Mouse (Mus musculus) forebrain, embryonic 14.5 days (tissue): Measurements from ENCODE around the gene Maco1. TPM values are rescaled to one million over a fixed set of nuclear protein-coding genes. Genes with fewer than 3 reads are reported as not detected.

Source experiments
- ATAC-seq: fragments of 200-750 bp; cut with Nextera tagmentation; 2 replicates; pipeline ENCODE4 v1.8.0; 2017; ENCODE audit warnings: mild to moderate bottlenecking, moderate library complexity
- DNase-seq: peaks from one replicate; pipeline ENCODE4 v3.0.0-alpha.2; 2015; ENCODE audit warnings: low spot score
- H3K27ac ChIP-seq: fragments of 300-500 bp; sonication (generic); 2 replicates; pipeline ENCODE4 v1.5.1; 2014; ENCODE audit warnings: low read depth, mild to moderate bottlenecking, control low read depth, low read length, moderate library complexity
- H3K27me3 ChIP-seq: fragments of 300-500 bp; sonication (generic); replicated peaks from 2 replicates; pipeline ENCODE4 v1.6.1; 2014; ENCODE audit warnings: low read length, control low read depth, mixed read lengths; ENCODE audit not compliant: control insufficient read depth, insufficient read depth
- H3K36me3 ChIP-seq: fragments of 300-500 bp; sonication (generic); 2 replicates; pipeline ENCODE4 v1.6.1; 2014; ENCODE audit warnings: low read length, control low read depth; ENCODE audit not compliant: control insufficient read depth, insufficient read depth
- H3K4me1 ChIP-seq: fragments of 300-500 bp; sonication (generic); 2 replicates; pipeline ENCODE4 v1.6.1; 2014; ENCODE audit warnings: antibody characterized with exemption, low read length, control low read depth; ENCODE audit not compliant: control insufficient read depth, insufficient read depth
- H3K4me2 ChIP-seq: fragments of 300-500 bp; sonication (generic); 2 replicates; pipeline ENCODE4 v1.6.1; 2014; ENCODE audit warnings: mild to moderate bottlenecking, control low read depth, low read length
- H3K4me3 ChIP-seq: fragments of 300-500 bp; sonication (generic); 2 replicates; pipeline ENCODE4 v1.5.1; 2014; ENCODE audit warnings: low read depth, low read length, control low read depth
- H3K9ac ChIP-seq: fragments of 300-500 bp; sonication (generic); 2 replicates; pipeline ENCODE4 v1.6.1; 2014; ENCODE audit warnings: mild to moderate bottlenecking, low read length, control low read depth, moderate library complexity
- H3K9me3 ChIP-seq: fragments of 300-500 bp; sonication (generic); replicated peaks from 2 replicates; pipeline ENCODE4 v1.6.1; 2016; ENCODE audit warnings: low read length, control low read depth, mixed read lengths; ENCODE audit not compliant: control insufficient read depth
- WGBS: fragments of 180-500 bp; shearing (Covaris S2); extraction: QIAGEN DNeasy Blood & Tissue Kit; methylation state at CpG from one replicate; pipeline ENCODE4 v1.1.7; 2014; 5-methylcytosine and 5-hydroxymethylcytosine counted together
- polyA plus RNA-seq: library from polyadenylated mRNA; unstranded; fragments of >200 nt; fragmentation: Nextera tagmentation; extraction: Ambion mirVana; gene quantifications from 2 replicates; pipeline ENCODE4 v1.2.1, GENCODE M21; 2014

Gene Maco1
- polyA plus RNA-seq, 1 experiment from 2014 or later, result 81.9 TPM

- no peak overlapping the region for H3K27ac ChIP-seq
- 38% methylated on average over 14 of the region's 14 CpGs for WGBS
- H3K9me3 ChIP-seq, result no peaks in the 10 kb centered on the region
- no peak for DNase-seq
- no peaks in the 10 kb centered on the region for H3K4me1 ChIP-seq
- H3K9ac ChIP-seq, result no peak overlapping the region
- H3K27me3 ChIP-seq, result no peaks in the 10 kb centered on the region
- no peak overlapping the region for H3K4me2 ChIP-seq
- no peak overlapping the region for H3K4me3 ChIP-seq
- ATAC-seq, result no peak
- no peaks in the 10 kb centered on the region for H3K36me3 ChIP-seq
Observed at GRCm38 (mm10) chr4:134779136-134779934, 73.8 kb downstream of the Maco1 start.

- H3K4me1 ChIP-seq, result no peaks in the 10 kb centered on the region
- H3K36me3 ChIP-seq, result no peaks in the 10 kb centered on the region
- 62% methylated on average over 7 of the region's 7 CpGs for WGBS
- no peaks in the 10 kb centered on the region for H3K9me3 ChIP-seq
- peak; percentile 40 for DNase-seq
- H3K27ac ChIP-seq, result no peak overlapping the region
- no peak overlapping the region for H3K9ac ChIP-seq
- no peaks in the 10 kb centered on the region for H3K27me3 ChIP-seq
- no peak for ATAC-seq
- H3K4me2 ChIP-seq, result no peak overlapping the region
- no peak overlapping the region for H3K4me3 ChIP-seq
Observed at GRCm38 (mm10) chr4:134776246-134776645, 76.9 kb downstream of the Maco1 start.

GRCm38 (mm10) chr4:134775234-134775944 lies 77.8 kb downstream of the Maco1 start:
- Histone ChIP-seq H3K27me3 (no peaks in the 10 kb centered on the region), H3K4me2 (no peak overlapping the region), H3K9ac (no peak overlapping the region), H3K9me3 (no peaks in the 10 kb centered on the region), H3K36me3 (no peaks in the 10 kb centered on the region), H3K4me1 (no peaks in the 10 kb centered on the region), H3K4me3 (no peak overlapping the region), H3K27ac (no peak overlapping the region)
- ATAC-seq (no peak), DNase-seq (no peak)
- WGBS, result 63% methylated on average over 13 of the region's 14 CpGs

GRCm38 (mm10) chr4:134774126-134774525 lies 79.0 kb downstream of the Maco1 start:
- Histone ChIP-seq H3K4me1 (no peaks in the 10 kb centered on the region), H3K27ac (no peak overlapping the region), H3K9ac (no peak overlapping the region), H3K9me3 (no peaks in the 10 kb centered on the region), H3K4me2 (no peak overlapping the region), H3K36me3 (no peaks in the 10 kb centered on the region), H3K27me3 (peaks cover 4% of the 10 kb centered on the region; the same call in 1 of the 2 replicates), H3K4me3 (no peak overlapping the region)
- 92% methylated on average over 6 of the region's 6 CpGs for WGBS
- no peak for DNase-seq
- ATAC-seq, result no peak

GRCm38 (mm10) chr4:134772805-134773674 lies 80.1 kb downstream of the Maco1 start:
- Histone ChIP-seq H3K27ac (no peak overlapping the region), H3K27me3 (peaks cover 5% of the 10 kb centered on the region; the same call in 1 of the 2 replicates), H3K4me3 (no peak overlapping the region), H3K9me3 (no peaks in the 10 kb centered on the region), H3K4me1 (no peaks in the 10 kb centered on the region), H3K9ac (no peak overlapping the region), H3K4me2 (no peak overlapping the region), H3K36me3 (no peaks in the 10 kb centered on the region)
- 44% methylated on average over 4 of the region's 4 CpGs for WGBS
- no peak for DNase-seq
- no peak for ATAC-seq

GRCm38 (mm10) chr4:134769891-134770290 lies 83.3 kb downstream of the Maco1 start:
- DNase-seq (no peak), ATAC-seq (no peak)
- Histone ChIP-seq H3K4me1 (peaks cover 9% of the 10 kb centered on the region), H3K9me3 (no peaks in the 10 kb centered on the region), H3K9ac (no peak overlapping the region), H3K27me3 (peaks cover 5% of the 10 kb centered on the region; the same call in 1 of the 2 replicates), H3K4me3 (no peak overlapping the region), H3K4me2 (no peak overlapping the region), H3K36me3 (no peaks in the 10 kb centered on the region), H3K27ac (no peak overlapping the region)
- 87% methylated on average over 7 of the region's 7 CpGs for WGBS

- Histone ChIP-seq H3K36me3 (no peaks in the 10 kb centered on the region), H3K4me2 (no peak overlapping the region), H3K9me3 (no peaks in the 10 kb centered on the region), H3K27me3 (peaks cover 5% of the 10 kb centered on the region; the same call in 1 of the 2 replicates), H3K4me3 (no peak overlapping the region), H3K4me1 (peaks cover 9% of the 10 kb centered on the region), H3K9ac (no peak overlapping the region), H3K27ac (no peak overlapping the region)
- no peak for ATAC-seq
- WGBS, result 70% methylated on average over 7 of the region's 7 CpGs
- no peak for DNase-seq
Observed at GRCm38 (mm10) chr4:134769081-134769811, 83.9 kb downstream of the Maco1 start.

- no peaks in the 10 kb centered on the region for H3K36me3 ChIP-seq
- peaks cover 5% of the 10 kb centered on the region; the same call in 1 of the 2 replicates for H3K27me3 ChIP-seq
- peak overlapping the region; percentile 46 for H3K4me3 ChIP-seq
- DNase-seq, result no peak
- peak overlapping the region; percentile 58 for H3K9ac ChIP-seq
- ATAC-seq, result no peak
- H3K4me2 ChIP-seq, result peak overlapping the region; percentile 95
- no peak overlapping the region for H3K27ac ChIP-seq
- no peaks in the 10 kb centered on the region for H3K9me3 ChIP-seq
- H3K4me1 ChIP-seq, result peaks cover 9% of the 10 kb centered on the region
- WGBS, result 10% methylated on average over 21 of the region's 21 CpGs
Observed at GRCm38 (mm10) chr4:134768226-134768888, 84.8 kb downstream of the Maco1 start.
